Mouse (Mus musculus) stomach, postnatal 0 days (tissue): ENCODE measurements at regions not wholly inside any gene's neighbourhood (a gene's known extent, or its start where the extent isn't known, plus 50 kb on each side); places are given as distances from the start of the nearest gene placed in this dataset.
A peak's percentile ranks its signal among the peaks of the same experiment; 100 is the strongest.
"Not testable (repeated sequence)": the region's sequence is repeated elsewhere in the genome, so short reads cannot be mapped to it uniquely, and the experiment has no call there.

Experiments used
- ATAC-seq: fragments of 200-750 bp; cut with Nextera tagmentation; 2 replicates; pipeline ENCODE4 v1.8.0; 2017; ENCODE audit not compliant: low FRiP score, low TSS enrichment
- DNase-seq: peaks from one replicate; pipeline ENCODE4 v3.0.0-alpha.2; 2016; ENCODE audit warnings: low spot score
- H3K27ac ChIP-seq: fragments of 300-500 bp; sonication (generic); replicated peaks from 2 replicates; pipeline ENCODE4 v1.5.1; 2014; ENCODE audit warnings: mild to moderate bottlenecking, control low read depth
- H3K27me3 ChIP-seq: fragments of 300-500 bp; sonication (generic); 2 replicates; pipeline ENCODE4 v1.6.1; 2014; ENCODE audit warnings: low read length; ENCODE audit not compliant: control insufficient read depth, insufficient read depth
- H3K36me3 ChIP-seq: fragments of 300-500 bp; sonication (generic); 2 replicates; pipeline ENCODE4 v1.6.1; 2014; ENCODE audit warnings: low read length, mixed read lengths; ENCODE audit not compliant: control insufficient read depth, insufficient read depth
- H3K4me1 ChIP-seq: fragments of 300-500 bp; sonication (generic); replicated peaks from 2 replicates; pipeline ENCODE4 v1.6.1; 2014; ENCODE audit warnings: antibody characterized with exemption; ENCODE audit not compliant: control insufficient read depth, insufficient read depth
- H3K4me2 ChIP-seq: fragments of 300-500 bp; sonication (generic); replicated peaks from 2 replicates; pipeline ENCODE4 v1.6.1; 2014; ENCODE audit warnings: low read depth, mild to moderate bottlenecking, control low read depth, moderate library complexity
- H3K4me3 ChIP-seq: fragments of 300-500 bp; sonication (generic); 2 replicates; pipeline ENCODE4 v1.5.1; 2014; ENCODE audit warnings: low read depth, low read length, control low read depth
- H3K9ac ChIP-seq: fragments of 300-500 bp; sonication (generic); 2 replicates; pipeline ENCODE4 v1.6.1; 2014; ENCODE audit warnings: mild to moderate bottlenecking, low read length, control low read depth, mixed read lengths
- H3K9me3 ChIP-seq: fragments of 300-500 bp; sonication (generic); 2 replicates; pipeline ENCODE4 v1.6.1; 2016; ENCODE audit warnings: low read length; ENCODE audit not compliant: control insufficient read depth
- CTCF ChIP-seq: IDR thresholded peaks from 2 replicates; pipeline ENCODE4 v1.5.1; 2016; ENCODE audit warnings: antibody characterized with exemption, low read depth, mild to moderate bottlenecking, moderate library complexity
- EP300 ChIP-seq: optimal IDR thresholded peaks from 2 replicates; pipeline ENCODE3; 2016; ENCODE audit warnings: antibody characterized with exemption
- WGBS: fragments of 180-500 bp; shearing (Covaris S2); extraction: QIAGEN DNeasy Blood & Tissue Kit; methylation state at CpG from one replicate; pipeline ENCODE4 v1.1.7; 2014; 5-methylcytosine and 5-hydroxymethylcytosine counted together

DNA sequence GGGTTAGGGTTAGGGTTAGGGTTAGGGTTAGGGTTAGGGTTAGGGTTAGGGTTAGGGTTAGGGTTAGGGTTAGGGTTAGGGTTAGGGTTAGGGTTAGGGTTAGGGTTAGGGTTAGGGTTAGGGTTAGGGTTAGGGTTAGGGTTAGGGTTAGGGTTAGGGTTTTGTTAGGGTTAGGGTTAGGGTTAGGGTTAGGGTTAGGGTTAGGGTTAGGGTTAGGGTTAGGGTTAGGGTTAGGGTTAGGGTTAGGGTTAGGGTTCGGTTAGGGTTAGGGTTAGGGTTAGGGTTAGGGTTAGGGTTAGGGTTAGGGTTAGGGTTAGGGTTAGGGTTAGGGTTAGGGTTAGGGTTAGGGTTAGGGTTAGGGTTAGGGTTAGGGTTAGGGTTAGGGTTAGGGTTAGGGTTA, 124.7 kb upstream of the Fgf14 start:
- not testable (repeated sequence) for H3K9me3 ChIP-seq, H3K27ac ChIP-seq, H3K4me1 ChIP-seq, H3K4me2 ChIP-seq, DNase-seq, H3K4me3 ChIP-seq, H3K27me3 ChIP-seq, H3K36me3 ChIP-seq, H3K9ac ChIP-seq, ATAC-seq
- whole genome bisulfite sequencing = 0% methylated on average over 1 of the region's 1 CpGs

GRCm38 (mm10) chr14:124800421-124800820, 123.5 kb upstream of the Fgf14 start:
- no peaks in the 10 kb centered on the region for H3K27me3 ChIP-seq
- no peaks in the 10 kb centered on the region for H3K36me3 ChIP-seq
- no peak overlapping the region for H3K4me3 ChIP-seq
- WGBS = 94% methylated on average over 5 of the region's 5 CpGs
- ATAC-seq = no peak
- no peak for TF ChIP-seq EP300
- TF ChIP-seq CTCF = no peak
- no peak overlapping the region for H3K9ac ChIP-seq
- H3K4me1 ChIP-seq = no peaks in the 10 kb centered on the region
- no peak overlapping the region for H3K4me2 ChIP-seq
- no peaks in the 10 kb centered on the region for H3K9me3 ChIP-seq
- no peak for DNase-seq
- H3K27ac ChIP-seq = no peak overlapping the region

- ATAC-seq = no peak
- H3K9me3 ChIP-seq = no peaks in the 10 kb centered on the region
- H3K27me3 ChIP-seq = no peaks in the 10 kb centered on the region
- H3K27ac ChIP-seq = no peak overlapping the region
- TF ChIP-seq EP300 (no peak), CTCF (no peak)
- no peak overlapping the region for H3K4me3 ChIP-seq
- H3K4me2 ChIP-seq = no peak overlapping the region
- no peak for DNase-seq
- H3K4me1 ChIP-seq = no peaks in the 10 kb centered on the region
- no peaks in the 10 kb centered on the region for H3K36me3 ChIP-seq
- no peak overlapping the region for H3K9ac ChIP-seq
Observed at GRCm38 (mm10) chr14:124775402-124775801, 98.5 kb upstream of the Fgf14 start.

DNA sequence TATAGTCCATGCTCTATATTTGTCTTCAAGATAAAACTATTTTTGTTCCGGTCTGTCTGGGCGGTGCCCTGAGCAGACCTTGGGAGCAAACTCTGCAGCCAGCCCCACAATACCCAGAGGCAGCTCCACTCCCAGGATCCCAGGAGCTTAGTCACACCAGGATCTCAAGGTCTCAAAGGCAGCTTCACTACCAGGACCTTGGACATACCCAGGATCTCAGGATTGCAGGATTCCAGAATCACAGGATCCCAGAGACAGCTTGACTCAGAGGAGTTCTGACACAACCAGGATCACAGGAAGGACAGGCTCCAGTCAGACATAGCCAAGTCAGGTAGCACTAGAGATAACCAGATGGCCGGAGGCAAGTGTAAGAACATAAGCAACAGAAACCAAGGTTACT, 91.1 kb upstream of the Fgf14 start:
- Histone ChIP-seq H3K36me3 (no peaks in the 10 kb centered on the region), H3K27me3 (no peaks in the 10 kb centered on the region), H3K9ac (no peak overlapping the region), H3K4me3 (no peak overlapping the region), H3K4me2 (no peak overlapping the region), H3K27ac (no peak overlapping the region), H3K4me1 (no peaks in the 10 kb centered on the region), H3K9me3 (no peaks in the 10 kb centered on the region)
- DNase-seq (no peak), ATAC-seq (no peak)
- TF ChIP-seq CTCF = no peak
- no peak for TF ChIP-seq EP300
- WGBS = 87% methylated on average over 3 of the region's 3 CpGs

- Histone ChIP-seq H3K27me3 (no peaks in the 10 kb centered on the region), H3K27ac (no peak overlapping the region), H3K36me3 (no peaks in the 10 kb centered on the region), H3K9ac (no peak overlapping the region), H3K4me2 (no peak overlapping the region), H3K9me3 (no peaks in the 10 kb centered on the region), H3K4me3 (no peak overlapping the region), H3K4me1 (no peaks in the 10 kb centered on the region)
- 58% methylated on average over 2 of the region's 2 CpGs for WGBS
- no peak for ATAC-seq
- TF ChIP-seq CTCF = no peak
- TF ChIP-seq EP300 = no peak
- DNase-seq = no peak
Observed at GRCm38 (mm10) chr14:124767234-124767633, 90.3 kb upstream of the Fgf14 start.

DNA sequence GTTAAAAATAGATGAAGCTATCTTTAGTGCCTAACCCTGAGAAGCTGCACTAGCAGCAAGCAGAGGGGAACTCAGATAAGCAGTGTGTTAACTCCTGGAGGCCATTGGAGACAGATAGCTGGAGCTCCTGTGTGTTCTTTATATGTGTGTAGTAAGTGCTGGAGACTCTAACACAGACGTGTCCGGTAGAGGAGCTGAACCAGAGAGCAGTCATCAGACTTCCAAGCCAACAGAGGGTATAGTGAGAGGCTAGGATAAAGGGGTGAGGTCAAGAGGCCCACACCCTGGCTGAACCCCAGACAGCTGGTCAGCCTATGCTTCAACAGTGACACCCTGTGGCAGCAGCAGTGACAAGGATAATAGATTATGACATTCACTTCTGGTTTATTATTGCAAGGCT, 65.6 kb upstream of the Fgf14 start:
- Histone ChIP-seq H3K27ac (no peak overlapping the region), H3K9me3 (no peaks in the 10 kb centered on the region), H3K4me2 (no peak overlapping the region), H3K36me3 (no peaks in the 10 kb centered on the region), H3K4me1 (no peaks in the 10 kb centered on the region), H3K9ac (no peak overlapping the region), H3K4me3 (no peak overlapping the region), H3K27me3 (no peaks in the 10 kb centered on the region)
- ATAC-seq (peak; percentile 32; the same call in 1 of the 2 replicates), DNase-seq (peak; percentile 29)
- WGBS = 40% methylated on average over 2 of the region's 2 CpGs
- no peak for TF ChIP-seq EP300
- TF ChIP-seq CTCF = peak; percentile 68
